Mouse (Mus musculus) frontal cortex, postnatal 25 days (tissue): ENCODE results near the gene Smarcb1.
A peak's percentile ranks its signal among the peaks of the same experiment; 100 is the strongest.
"Not testable (repeated sequence)": the region's sequence is repeated elsewhere in the genome, so short reads cannot be mapped to it uniquely, and the experiment has no call there.

Experiments
- DNase-seq, 2 experiments: peaks; one replicate each; pipeline ENCODE4 v3.0.0; 2022; ENCODE audit warnings: low spot score in 2 of 2

Smarcb1 gene

DNA sequence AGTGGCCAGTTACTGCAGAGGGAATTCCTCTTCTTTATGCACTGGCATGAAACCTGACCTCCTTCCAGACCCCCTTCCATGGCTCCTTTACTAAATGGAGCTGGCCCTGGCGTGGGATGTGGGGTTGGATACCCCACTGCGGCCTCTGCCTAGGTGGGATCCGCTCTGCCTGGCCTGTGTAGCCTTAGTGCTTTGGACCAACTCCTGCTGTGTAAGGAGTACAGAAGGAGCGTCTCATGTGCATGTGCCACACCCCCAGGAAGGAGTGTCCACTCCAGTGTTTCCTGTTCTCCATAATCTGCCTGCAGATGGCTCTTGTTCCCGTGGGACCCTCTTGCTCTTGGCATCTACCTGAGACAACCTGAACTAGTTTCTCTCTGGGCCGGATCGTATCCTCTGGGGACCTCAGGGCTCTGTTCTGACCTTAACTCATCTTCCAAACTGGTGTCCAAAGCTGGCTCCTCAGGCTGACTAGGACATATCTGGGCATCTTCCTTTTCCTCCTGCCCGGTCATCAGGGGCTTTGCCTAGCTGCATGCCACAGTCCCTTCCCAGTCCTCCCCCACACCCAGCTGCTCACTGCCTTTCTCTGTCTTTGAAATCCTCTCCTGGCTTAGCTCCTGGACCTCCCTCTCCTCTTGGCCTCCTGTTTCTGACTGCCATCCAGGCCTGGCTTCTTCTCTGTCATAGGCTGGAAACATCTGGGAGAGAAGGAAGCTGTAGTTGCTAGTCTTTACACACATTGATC lies 31.8 kb downstream of the Smarcb1 start:
- no peak for DNase-seq

DNA sequence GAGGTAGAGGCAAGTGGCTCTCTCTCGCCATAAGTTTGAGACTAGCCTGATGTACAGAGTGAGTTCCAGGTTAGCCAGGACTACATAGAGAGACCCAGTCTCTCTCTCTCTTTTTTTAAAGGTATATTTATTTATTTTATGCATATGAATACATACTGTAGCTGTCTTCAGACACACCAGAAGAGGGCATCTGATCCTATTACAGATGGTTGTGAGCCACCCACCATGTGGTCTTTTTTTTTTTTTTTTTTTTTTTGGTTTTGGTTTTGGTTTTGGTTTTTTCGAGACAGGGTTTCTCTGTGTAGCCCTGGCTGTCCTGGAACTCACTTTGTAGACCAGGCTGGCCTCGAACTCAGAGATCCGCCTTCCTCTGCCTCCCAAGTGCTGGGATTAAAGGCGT lies 33.9 kb downstream of the Smarcb1 start:
- not testable (repeated sequence) for DNase-seq

GRCm38 (mm10) chr10:75884742-75885141 lies 36.7 kb downstream of the Smarcb1 start:
- no peak for DNase-seq

DNA sequence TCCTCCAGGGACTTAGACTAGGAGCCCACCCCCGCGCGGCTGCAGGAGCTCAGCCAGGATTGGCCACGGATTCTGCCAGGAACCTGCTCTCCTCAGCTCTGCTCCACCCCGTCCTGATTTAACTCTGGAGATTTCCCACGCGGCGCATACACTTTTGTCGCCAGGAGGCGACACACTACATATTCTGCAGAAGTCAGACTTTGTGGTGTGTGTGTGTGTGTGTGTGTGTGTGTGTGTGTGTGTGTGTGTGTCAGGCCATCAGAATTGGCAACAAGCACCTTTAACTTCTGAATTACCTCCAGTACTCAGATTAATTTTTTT lies 38.2 kb downstream of the Smarcb1 start:
- DNase-seq = peak; percentile 64 to 66

GRCm38 (mm10) chr10:75882433-75883231 lies 38.8 kb downstream of the Smarcb1 start:
- DNase-seq = no peak

- no peak for DNase-seq
Measured at GRCm38 (mm10) chr10:75881578-75882432, 39.6 kb downstream of the Smarcb1 start.

DNA sequence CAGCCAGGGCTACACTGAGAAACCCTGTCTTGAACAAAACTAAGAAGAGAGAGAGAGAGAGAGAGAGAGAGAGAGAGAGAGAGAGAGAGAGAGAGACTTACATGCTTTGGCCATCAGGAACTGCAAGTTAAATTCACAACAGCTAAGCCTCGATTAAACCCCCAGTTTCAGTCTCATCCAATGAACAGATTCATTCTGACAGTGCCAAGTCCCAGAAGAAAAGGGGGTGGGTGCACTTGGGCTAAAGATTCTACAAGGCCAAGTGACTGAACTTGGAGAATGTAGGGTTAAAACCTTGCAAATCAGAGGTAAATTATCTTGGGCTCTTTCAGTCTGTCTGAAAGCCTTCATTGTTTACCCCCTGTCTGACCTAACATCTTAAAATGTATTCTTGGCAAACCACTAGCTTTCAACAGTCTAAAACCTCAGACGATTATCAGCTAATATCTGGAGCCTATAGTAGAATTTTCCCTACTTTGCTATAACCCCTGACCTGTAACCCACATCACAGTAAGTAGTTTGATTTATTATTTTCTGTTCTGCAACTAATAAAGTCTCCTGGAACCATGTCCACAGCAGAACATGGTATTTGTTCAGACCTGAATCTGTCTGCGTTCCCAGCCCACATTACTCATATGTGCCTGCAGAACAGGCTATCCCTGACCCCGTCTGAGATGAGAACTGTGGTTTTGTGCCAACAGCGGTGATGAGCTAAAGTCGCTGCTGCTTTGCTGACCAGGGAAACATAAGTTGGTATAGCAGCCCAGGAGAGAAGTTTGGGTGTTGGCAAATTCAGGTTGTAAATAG lies 40.4 kb downstream of the Smarcb1 start:
- DNase-seq = no peak

- no peak for DNase-seq
Measured at GRCm38 (mm10) chr10:75880351-75880750, 41.1 kb downstream of the Smarcb1 start.

DNA sequence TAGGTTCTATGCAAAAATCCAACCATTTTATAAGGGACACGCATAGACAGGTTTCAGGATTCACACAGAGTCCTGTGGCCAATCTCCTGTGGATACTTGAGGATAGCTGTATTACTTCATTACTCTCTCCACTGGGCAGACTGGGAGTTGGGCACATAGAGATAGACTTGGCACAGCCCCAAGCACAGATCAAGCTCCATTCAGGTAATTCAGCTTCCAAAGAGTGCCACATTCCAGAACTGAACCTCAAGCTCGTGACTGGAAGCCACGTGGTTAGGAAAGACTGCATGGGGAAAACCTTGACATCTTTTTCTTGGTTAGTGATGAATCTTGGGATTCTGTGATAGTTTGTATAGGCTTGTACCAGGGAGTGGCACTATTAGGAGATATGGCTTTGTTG lies 42.6 kb downstream of the Smarcb1 start:
- no peak for DNase-seq

DNA sequence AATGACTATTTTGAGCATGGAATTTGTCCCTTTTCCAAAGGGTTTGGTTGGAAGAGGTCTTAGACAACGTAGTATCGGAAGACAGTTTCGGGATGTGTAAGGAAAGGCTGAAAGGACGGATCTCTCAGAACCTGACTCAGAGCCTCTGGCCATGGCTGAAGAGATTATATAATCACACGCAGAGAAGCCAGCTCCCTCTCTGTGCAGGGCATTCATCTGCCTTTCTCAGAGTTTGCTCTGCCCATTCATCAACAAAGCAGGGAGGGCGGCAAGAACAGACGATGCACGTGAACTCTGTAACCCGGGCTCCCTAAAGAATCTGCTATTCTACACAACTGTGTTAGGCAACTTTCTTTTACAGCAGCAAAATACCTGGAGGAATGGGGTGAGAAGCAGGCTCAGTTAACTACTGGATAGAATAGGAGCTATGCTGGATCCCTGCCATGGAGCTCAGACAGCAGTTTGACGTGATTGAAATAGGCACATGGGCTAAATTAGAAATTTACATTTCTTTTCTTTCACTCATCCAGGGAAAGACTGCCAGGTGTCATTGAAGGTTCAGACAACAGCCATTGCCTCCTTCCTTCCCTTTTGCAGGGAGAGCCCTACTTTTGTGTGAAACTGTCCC lies 47.8 kb downstream of the Smarcb1 start:
- no peak for DNase-seq

DNA sequence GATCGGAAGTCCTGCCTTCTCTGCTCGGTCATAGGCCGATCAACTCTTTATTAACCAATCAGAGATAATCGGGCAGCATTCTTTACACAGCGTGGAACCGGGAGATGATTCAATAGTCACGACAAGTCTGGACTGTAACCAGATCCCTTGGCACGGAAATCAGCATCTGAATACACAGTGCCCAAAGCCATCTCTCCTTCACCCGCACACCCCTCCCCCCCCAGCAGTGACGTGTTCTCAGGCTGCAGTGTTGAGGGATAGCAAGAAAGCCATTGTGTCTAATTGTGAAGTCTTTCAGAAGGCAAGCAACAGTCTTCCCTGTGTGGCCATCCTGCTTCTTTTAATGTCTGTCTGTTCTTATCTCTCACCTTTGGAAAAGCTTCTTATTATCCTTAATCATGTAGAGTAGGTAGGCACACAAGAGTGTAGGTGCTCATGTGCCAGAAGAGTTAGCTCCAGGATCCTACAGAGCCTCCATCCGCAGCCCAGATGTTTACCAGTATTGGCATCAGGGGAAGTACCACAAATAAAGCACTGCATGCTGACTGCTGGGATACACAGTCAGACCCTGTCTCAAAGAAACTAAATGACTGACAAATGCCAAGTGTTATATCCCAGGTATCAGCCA lies 48.4 kb downstream of the Smarcb1 start:
- peak in 1 of 2 experiments; percentile 54 for DNase-seq

- DNase-seq = no peak
Measured at GRCm38 (mm10) chr10:75872025-75872914, 49.1 kb downstream of the Smarcb1 start.

DNA sequence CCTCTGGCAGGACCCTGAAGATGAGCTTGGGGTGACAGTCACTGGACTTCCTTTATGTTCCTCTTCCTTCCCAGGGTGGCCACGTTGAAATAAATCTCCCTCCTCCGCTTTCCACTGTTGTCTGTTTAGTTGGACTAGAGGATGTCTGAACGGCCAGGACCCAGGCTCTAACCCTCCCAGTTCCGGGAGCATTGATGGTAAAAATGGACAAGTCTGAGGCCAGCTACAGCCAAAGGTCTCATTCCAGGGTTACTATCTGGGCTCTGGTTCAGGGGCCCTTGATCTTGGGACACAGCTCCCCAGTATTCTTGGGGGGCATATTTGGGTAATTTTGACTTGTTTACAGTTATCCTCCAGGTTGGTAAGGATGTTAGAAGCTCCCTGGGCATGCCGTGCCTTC lies 59.8 kb downstream of the Smarcb1 start:
- no peak for DNase-seq

GRCm38 (mm10) chr10:75860746-75861145 lies 60.7 kb downstream of the Smarcb1 start:
- no peak for DNase-seq

DNA sequence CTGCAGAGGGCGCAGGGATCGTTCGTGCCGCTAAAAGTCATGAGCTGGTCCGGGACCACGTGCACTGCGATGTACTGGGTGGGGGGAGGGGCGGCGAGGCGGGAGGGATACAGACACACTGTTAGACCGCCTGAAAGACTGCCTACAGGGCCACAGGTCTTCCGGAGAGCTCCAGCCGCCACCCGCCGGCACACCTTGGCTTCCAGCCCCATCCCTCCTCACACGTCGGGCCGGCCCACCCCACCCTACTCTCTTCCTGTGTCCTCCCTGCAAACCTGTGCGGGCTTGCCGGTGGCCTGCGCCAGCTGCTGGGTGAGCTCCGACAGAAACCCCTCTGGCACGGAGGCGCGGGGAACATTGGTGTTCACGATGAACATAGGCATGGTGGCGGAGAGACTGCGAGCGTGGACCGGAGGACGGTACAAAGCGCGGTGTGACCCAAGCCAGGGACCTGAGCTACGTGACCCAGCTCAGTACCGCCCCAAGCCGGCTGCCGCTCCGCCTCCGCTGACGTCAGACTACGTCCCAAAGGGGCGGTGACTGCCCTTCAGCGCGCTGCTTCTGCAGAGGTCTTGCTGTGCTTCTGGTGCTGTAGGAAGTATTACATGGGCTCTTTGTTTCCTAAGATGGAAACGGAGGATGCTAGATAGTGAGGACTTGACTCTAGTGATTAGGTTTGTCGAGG lies 61.5 kb downstream of the Smarcb1 start, which contains the start of gene Mif:
Gene Mif, minus strand, starts transcription at position 455 of the 685 bp plus-strand sequence.
- DNase-seq = peak; percentile 61 to 75

- no peak for DNase-seq
Measured at GRCm38 (mm10) chr10:75859107-75859746, 62.2 kb downstream of the Smarcb1 start.

- DNase-seq = no peak
Measured at GRCm38 (mm10) chr10:75857598-75857997, 63.8 kb downstream of the Smarcb1 start.

- no peak for DNase-seq
Measured at GRCm38 (mm10) chr10:75856976-75857375, 64.4 kb downstream of the Smarcb1 start.
